Mouse (Mus musculus) myocyte (in vitro differentiated cells): ENCODE results near the gene Hcn2. TPM values are rescaled to one million over a fixed set of nuclear protein-coding genes. Genes with fewer than 3 reads are reported as not detected.

Experiments
- H3K27me3 ChIP-seq: one replicate; pipeline ENCODE4 v1.6.1; 2011; ENCODE audit not compliant: control insufficient read depth, insufficient read depth, insufficient read length
- H3K36me3 ChIP-seq: one replicate; pipeline ENCODE4 v1.6.1; 2011; ENCODE audit not compliant: control insufficient read depth, insufficient read depth
- H3K4me2 ChIP-seq: one replicate; pipeline ENCODE4 v1.6.1; 2011; ENCODE audit warnings: low read depth, control low read depth
- H3K4me3 ChIP-seq: one replicate; pipeline ENCODE4 v1.5.1; 2011; ENCODE audit warnings: mild to moderate bottlenecking, control low read depth, moderate library complexity
- H3K79me2 ChIP-seq: one replicate; pipeline ENCODE4 v1.6.1; 2011; ENCODE audit not compliant: control insufficient read depth, insufficient read depth
- H3ac ChIP-seq: one replicate; pipeline ENCODE4 v1.6.1; 2011; ENCODE audit not compliant: control insufficient read depth, insufficient read length
- CEBPB ChIP-seq: IDR thresholded peaks from 2 replicates; pipeline ENCODE4 v1.6.1; 2011; ENCODE audit warnings: mild to moderate bottlenecking, moderate library complexity; ENCODE audit not compliant: poor library complexity, insufficient read depth, severe bottlenecking
- E2F4 ChIP-seq: IDR thresholded peaks from one replicate; pipeline ENCODE4 v1.6.1; 2011; ENCODE audit warnings: mild to moderate bottlenecking, control low read depth, moderate library complexity; ENCODE audit not compliant: insufficient read depth
- MAX ChIP-seq: IDR thresholded peaks from one replicate; pipeline ENCODE4 v1.6.1; 2011; ENCODE audit warnings: low read depth, mild to moderate bottlenecking, control low read depth
- MYOD1 ChIP-seq, 3 experiments: IDR thresholded peaks; one replicate each; pipeline ENCODE4 v1.6.1; 2011; ENCODE audit warnings: control low read depth in 2 of 3, low read depth in 2 of 3, mild to moderate bottlenecking in 2 of 3, moderate library complexity in 1 of 3; ENCODE audit not compliant: insufficient read length in 2 of 3, control insufficient read depth in 1 of 3
- MYOG ChIP-seq, 3 experiments: IDR thresholded peaks; one replicate each; pipeline ENCODE4 v1.6.1; 2011; ENCODE audit warnings: control low read depth in 2 of 3, low read depth in 2 of 3, mild to moderate bottlenecking in 2 of 3; ENCODE audit not compliant: insufficient read length in 2 of 3, control insufficient read depth in 1 of 3, insufficient read depth in 1 of 3
- POLR2A ChIP-seq: IDR thresholded peaks from one replicate; pipeline ENCODE4 v1.6.1; 2011; ENCODE audit warnings: low read depth, mild to moderate bottlenecking, control low read depth, moderate library complexity; ENCODE audit not compliant: insufficient read length
- POLR2AphosphoS2 ChIP-seq: IDR thresholded peaks from one replicate; pipeline ENCODE4 v1.6.1; 2011; ENCODE audit warnings: low read depth, control low read depth; ENCODE audit not compliant: insufficient read length
- REST ChIP-seq: IDR thresholded peaks from one replicate; pipeline ENCODE4 v1.6.1; 2011; ENCODE audit warnings: mild to moderate bottlenecking, control low read depth, moderate library complexity; ENCODE audit not compliant: insufficient read depth, insufficient read length
- SRF ChIP-seq: IDR thresholded peaks from one replicate; pipeline ENCODE4 v1.6.1; 2011; ENCODE audit warnings: low read depth; ENCODE audit not compliant: control insufficient read depth, insufficient read length
- TCF12 ChIP-seq: IDR thresholded peaks from one replicate; pipeline ENCODE4 v1.6.1; 2011; ENCODE audit warnings: mild to moderate bottlenecking, control low read depth; ENCODE audit not compliant: poor library complexity, insufficient read depth, severe bottlenecking
- TCF3 ChIP-seq: IDR thresholded peaks from one replicate; pipeline ENCODE4 v1.6.1; 2011; ENCODE audit warnings: low read depth, control low read depth; ENCODE audit not compliant: insufficient read length
- USF1 ChIP-seq: IDR thresholded peaks from one replicate; pipeline ENCODE4 v1.6.1; 2011; ENCODE audit warnings: low read depth, mild to moderate bottlenecking, control low read depth, moderate library complexity
- polyA plus RNA-seq: library from polyadenylated mRNA; unstranded; fragments of >200 nt; fragmentation: generic; extraction: Trizol; gene quantifications from one replicate; pipeline ENCODE4 v1.2.1, GENCODE M21; 2012; ENCODE audit warnings: missing spikeins

The Hcn2 gene
- polyA plus RNA-seq, 1 experiment: 0.35 TPM

GRCm38 (mm10) chr10:79695231-79696128 lies 21.0 kb upstream of the Hcn2 start:
- TF ChIP-seq MYOD1 (IDR thresholded peaks at IDR 0.05; ENCODE audit: control insufficient read depth in 1 of 3, insufficient read length in 2 of 3, low read depth in 2 of 3) (peak in 1 of 3 experiments; percentile 4), TCF12 (no peak), SRF (no peak), POLR2AphosphoS2 (peak; percentile 15)
- H3K4me2 ChIP-seq: no peak overlapping the region
- H3K79me2 ChIP-seq: no peaks in the 10 kb centered on the region
- no peaks in the 10 kb centered on the region for H3K36me3 ChIP-seq
- no peak overlapping the region for H3ac ChIP-seq
- no peaks in the 10 kb centered on the region for H3K27me3 ChIP-seq
- H3K4me3 ChIP-seq: no peak overlapping the region

DNA sequence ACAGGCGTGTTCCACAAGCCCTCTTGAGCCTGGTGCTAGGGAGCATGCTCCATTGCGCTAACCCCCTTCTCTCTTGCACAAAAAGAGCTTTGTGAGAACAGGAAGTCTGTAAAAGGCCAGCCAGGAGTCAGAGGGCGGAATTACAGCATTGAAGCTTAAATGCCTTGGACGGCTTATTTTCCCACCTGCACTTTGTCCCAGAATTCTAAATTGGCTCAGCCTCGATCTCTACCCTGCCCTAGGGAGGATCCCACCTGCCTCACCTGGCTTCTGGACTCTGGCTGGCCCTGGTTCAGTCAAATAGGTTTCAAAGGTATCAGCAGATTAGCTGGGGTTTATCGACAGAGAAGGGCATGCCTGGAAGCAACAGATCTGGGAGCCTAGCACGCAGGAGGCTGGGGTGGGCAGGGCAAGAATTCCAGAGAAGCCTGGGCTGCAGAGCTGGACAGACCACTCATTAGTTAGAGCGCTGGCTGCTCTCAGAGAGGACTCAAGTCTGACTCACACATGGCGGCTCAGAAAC lies 20.2 kb upstream of the Hcn2 start:
- Histone ChIP-seq H3K36me3 (no peaks in the 10 kb centered on the region), H3ac (no peak overlapping the region), H3K27me3 (no peaks in the 10 kb centered on the region), H3K4me2 (no peak overlapping the region), H3K4me3 (no peak overlapping the region), H3K79me2 (no peaks in the 10 kb centered on the region)
- TF ChIP-seq TCF3 (no peak), E2F4 (no peak), SRF (no peak), POLR2AphosphoS2 (no peak), CEBPB (no peak), MAX (no peak), REST (no peak), MYOD1 (IDR thresholded peaks at IDR 0.05; ENCODE audit: control insufficient read depth in 1 of 3, insufficient read length in 2 of 3, low read depth in 2 of 3) (no peak), POLR2A (no peak), TCF12 (no peak)

- H3K4me3 ChIP-seq: no peak overlapping the region
- TF ChIP-seq MYOG (IDR thresholded peaks at IDR 0.05; ENCODE audit: control insufficient read depth in 1 of 3, insufficient read depth in 1 of 3, insufficient read length in 2 of 3, low read depth in 2 of 3) (peak in 2 of 3 experiments; percentile 8 to 52), USF1 (no peak), CEBPB (no peak), TCF3 (no peak), MYOD1 (IDR thresholded peaks at IDR 0.05; ENCODE audit: control insufficient read depth in 1 of 3, insufficient read length in 2 of 3, low read depth in 2 of 3) (peak in 2 of 3 experiments; percentile 4 to 55)
- no peak overlapping the region for H3ac ChIP-seq
- H3K27me3 ChIP-seq: no peaks in the 10 kb centered on the region
- no peaks in the 10 kb centered on the region for H3K79me2 ChIP-seq
- H3K4me2 ChIP-seq: no peak overlapping the region
- no peaks in the 10 kb centered on the region for H3K36me3 ChIP-seq
These were observed 18.5 kb upstream of the Hcn2 start for GRCm38 (mm10) chr10:79697916-79698315.

GRCm38 (mm10) chr10:79698459-79698858 lies 18.0 kb upstream of the Hcn2 start:
- H3ac ChIP-seq: no peak overlapping the region
- no peaks in the 10 kb centered on the region for H3K36me3 ChIP-seq
- H3K27me3 ChIP-seq: no peaks in the 10 kb centered on the region
- H3K4me3 ChIP-seq: no peak overlapping the region
- TF ChIP-seq MAX: no peak
- no peak for TF ChIP-seq MYOD1 (IDR thresholded peaks at IDR 0.05; ENCODE audit: control insufficient read depth in 1 of 3, insufficient read length in 2 of 3, low read depth in 2 of 3)
- no peak for TF ChIP-seq CEBPB
- no peak for TF ChIP-seq TCF12
- no peak for TF ChIP-seq REST
- TF ChIP-seq E2F4: no peak
- TF ChIP-seq SRF: no peak
- TF ChIP-seq USF1: no peak
- no peak overlapping the region for H3K4me2 ChIP-seq
- no peaks in the 10 kb centered on the region for H3K79me2 ChIP-seq

DNA sequence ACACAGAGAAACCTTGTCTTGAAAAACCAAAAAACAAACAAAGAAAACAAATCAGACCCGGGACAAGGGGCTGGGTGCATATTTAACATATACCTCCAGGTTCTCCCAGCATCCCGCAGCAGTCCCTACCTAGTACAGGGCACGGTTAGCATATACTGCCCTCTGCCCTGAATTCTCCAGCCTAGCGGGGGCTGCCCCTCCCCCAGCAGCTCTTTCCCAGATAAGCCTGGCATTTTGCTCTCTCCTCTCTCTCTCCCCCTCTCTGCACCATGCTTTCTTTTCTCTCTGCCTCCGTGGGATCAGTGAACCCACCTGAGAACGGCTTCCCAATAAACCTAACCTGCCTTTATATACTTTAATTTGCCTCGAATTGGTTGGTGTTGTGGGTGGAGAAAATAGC lies 15.8 kb upstream of the Hcn2 start:
- H3K4me3 ChIP-seq: no peak overlapping the region
- peaks cover 13% of the 10 kb centered on the region for H3K79me2 ChIP-seq
- no peaks in the 10 kb centered on the region for H3K27me3 ChIP-seq
- H3ac ChIP-seq: no peak overlapping the region
- peak overlapping the region; percentile 50 for H3K4me2 ChIP-seq
- H3K36me3 ChIP-seq: no peaks in the 10 kb centered on the region
- TF ChIP-seq MAX: no peak
- no peak for TF ChIP-seq MYOD1 (IDR thresholded peaks at IDR 0.05; ENCODE audit: control insufficient read depth in 1 of 3, insufficient read length in 2 of 3, low read depth in 2 of 3)
